Mouse (Mus musculus): ENCODE results near the gene Gm6525.

DNA sequence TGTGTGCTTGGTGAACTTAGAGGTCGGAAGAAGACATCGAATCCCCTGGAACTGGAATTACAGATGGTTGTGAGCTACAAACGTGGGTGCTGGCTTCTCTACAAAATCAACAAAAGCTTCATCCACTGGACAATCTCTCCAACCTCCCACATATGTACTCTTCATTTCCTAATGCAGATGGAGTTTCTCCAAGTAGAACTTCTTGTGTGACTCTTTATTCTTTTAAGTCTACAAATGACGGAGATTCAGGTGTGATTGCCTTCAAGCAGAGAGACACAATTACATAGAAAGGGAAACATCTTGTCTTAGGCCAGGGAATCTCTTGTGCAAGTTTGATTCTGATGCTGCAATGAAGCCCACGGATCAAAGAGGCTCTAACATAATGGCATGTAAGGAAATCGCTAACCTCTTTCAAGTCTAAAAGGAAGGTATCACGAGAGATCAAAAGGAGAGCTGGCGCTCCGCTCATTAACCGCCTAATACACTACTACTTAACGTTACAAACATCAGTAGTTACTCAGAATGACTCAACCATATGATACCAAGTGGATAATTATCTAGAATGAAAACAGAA, at the start of gene Gm6525:
- TF ChIP-seq CTCF (conservative IDR thresholded peaks at IDR 0.05; ENCODE audit: low read length) (no peak), POU5F1 (IDR thresholded peaks at IDR 0.05; ENCODE audit: borderline replicate concordance, low read length) (no peak)

All from E14TG2a.4 (cell line).